In genomic region chr4:129188803-129189541, GRCm38 (mm10) we compare ENCODE assay signal across 8 mouse cellular contexts. TPM values are rescaled to one million over a fixed set of nuclear protein-coding genes. Genes with fewer than 3 reads are reported as not detected.
DNase-seq lines count a peak whose midpoint lies in the region; ATAC-seq lines count a peak whose summit lies in the region.

No protein-coding gene starts in this region.

- peak overlapping the region; percentile 75 for H3K4me2 ChIP-seq in heart, embryonic 12.5 days

- peak overlapping the region; percentile 96 for H3K4me3 ChIP-seq in heart, embryonic 12.5 days

- DNase-seq in A20 (ENCODE audit: low read depth, low spot score), result peak; percentile 72
- peak; percentile 75 to 86 for DNase-seq in adrenal gland, adult (ENCODE audit: inconsistent age in 2 of 2, low spot score in 1 of 2)
- DNase-seq in embryo, embryonic 11.5 days (ENCODE audit: low read depth, low spot score), result peak; percentile 45
- DNase-seq in kidney, postnatal 25 days, result peak; percentile 42 to 81
- peak; percentile 41 to 43 for DNase-seq in lung, adult 18-20 months
- peak; percentile 32 for DNase-seq in ovary, adult 18-20 months (ENCODE audit: low spot score)
- peak; percentile 44 to 59 for DNase-seq in thymus, postnatal 10 days (ENCODE audit: low spot score in 2 of 2)

- peaks cover 11% of the 10 kb centered on the region for H3K36me3 ChIP-seq in heart, embryonic 12.5 days

- peak overlapping the region; percentile 96 for H3K9ac ChIP-seq in heart, embryonic 12.5 days

- H3K27ac ChIP-seq in heart, embryonic 12.5 days (ENCODE audit: poor library complexity, severe bottlenecking), result peak overlapping the region; percentile 92

- H3K4me1 ChIP-seq in heart, embryonic 12.5 days (replicated peaks), result peaks cover 20% of the 10 kb centered on the region

- under 1% methylated on average over 66 of the region's 74 CpGs for WGBS in heart, embryonic 12.5 days

- ATAC-seq in heart, embryonic 12.5 days (ENCODE audit: insufficient number of reproducible peaks, low FRiP score), result peak; percentile 52

- H3K9me3 ChIP-seq in heart, embryonic 12.5 days (replicated peaks), result no peaks in the 10 kb centered on the region

- no peaks in the 10 kb centered on the region for H3K27me3 ChIP-seq in heart, embryonic 12.5 days (replicated peaks)

RNA-seq across cellular contexts. Expression of gene S100pbp, which starts 0.6 kb away (rescaled TPM):
- 21.3 and 22.6 TPM in 2 replicates for polyA plus RNA-seq in heart, embryonic 12.5 days (2016; fragmentation: Nextera tagmentation; extraction: Ambion mirVana)

RNA-seq across cellular contexts. Expression of gene Yars, which starts 0.6 kb away (rescaled TPM):
- 49.3 and 55.8 TPM in 2 replicates for polyA plus RNA-seq in heart, embryonic 12.5 days (2016; fragmentation: Nextera tagmentation; extraction: Ambion mirVana)

RNA-seq across cellular contexts. Expression of gene Fndc5, which starts 52.2 kb away (rescaled TPM):
- polyA plus RNA-seq in heart, embryonic 12.5 days (2016; fragmentation: Nextera tagmentation; extraction: Ambion mirVana), result 6.9 and 7.8 TPM in 2 replicates

Comparison
In these comparisons a context has a peak if more than half of its experiments do, and no peak if none do; other contexts are left out.
1. Peak in every context shown above with its lines: DNase-seq, ATAC-seq, H3K4me3 ChIP-seq and H3K27ac ChIP-seq.